Mouse (Mus musculus): ENCODE results near the gene Bend3. TPM values are rescaled to one million over a fixed set of nuclear protein-coding genes. Genes with fewer than 3 reads are reported as not detected.
"Not testable (repeated sequence)": the region's sequence is repeated elsewhere in the genome, so short reads cannot be mapped to it uniquely, and the experiment has no call there.

The Bend3 gene
- polyA plus RNA-seq, 1 experiment = 5.0 TPM

GRCm38 (mm10) chr10:43523931-43524330 is 45.3 kb downstream of the Bend3 start, which contains the start of gene Gm9803:
Gene Gm9803, plus strand, starts transcription at chr10:43524084.
- not testable (repeated sequence) for DNase-seq (ENCODE audit: extremely low spot score in 1 of 2, low spot score in 1 of 2)

- peak; percentile 20 to 37 for DNase-seq (ENCODE audit: extremely low spot score in 1 of 2, low spot score in 1 of 2)
Observed at GRCm38 (mm10) chr10:43527283-43528269, 48.9 kb downstream of the Bend3 start.

GRCm38 (mm10) chr10:43534382-43534781 is 55.8 kb downstream of the Bend3 start:
- no peak for DNase-seq (ENCODE audit: extremely low spot score in 1 of 2, low spot score in 1 of 2)

GRCm38 (mm10) chr10:43537652-43538051 is 59.0 kb downstream of the Bend3 start:
- DNase-seq (ENCODE audit: extremely low spot score in 1 of 2, low spot score in 1 of 2) = no peak

GRCm38 (mm10) chr10:43538831-43539230 is 60.2 kb downstream of the Bend3 start:
- no peak for DNase-seq (ENCODE audit: extremely low spot score in 1 of 2, low spot score in 1 of 2)

- peak in 1 of 2 experiments; percentile 15 for DNase-seq (ENCODE audit: extremely low spot score in 1 of 2, low spot score in 1 of 2)
Observed at GRCm38 (mm10) chr10:43539746-43540310, 61.2 kb downstream of the Bend3 start.

GRCm38 (mm10) chr10:43540442-43541152 is 62.0 kb downstream of the Bend3 start, which contains the start of gene 1700021F05Rik:
Gene 1700021F05Rik, minus strand, starts transcription at chr10:43540994.
- DNase-seq (ENCODE audit: extremely low spot score in 1 of 2, low spot score in 1 of 2) = peak; percentile 78 to 97

- DNase-seq (ENCODE audit: extremely low spot score in 1 of 2, low spot score in 1 of 2) = no peak
Observed at GRCm38 (mm10) chr10:43541153-43541544, 62.5 kb downstream of the Bend3 start.

GRCm38 (mm10) chr10:43549411-43549810 is 70.8 kb downstream of the Bend3 start:
- DNase-seq (ENCODE audit: extremely low spot score in 1 of 2, low spot score in 1 of 2) = no peak

- DNase-seq (ENCODE audit: extremely low spot score in 1 of 2, low spot score in 1 of 2) = no peak
Observed at GRCm38 (mm10) chr10:43550923-43551322, 72.3 kb downstream of the Bend3 start.

GRCm38 (mm10) chr10:43551388-43551787 is 72.8 kb downstream of the Bend3 start:
- DNase-seq (ENCODE audit: extremely low spot score in 1 of 2, low spot score in 1 of 2) = no peak

GRCm38 (mm10) chr10:43557630-43558165 is 79.1 kb downstream of the Bend3 start:
- DNase-seq (ENCODE audit: extremely low spot score in 1 of 2, low spot score in 1 of 2) = no peak

- peak in 1 of 2 experiments; percentile 16 for DNase-seq (ENCODE audit: extremely low spot score in 1 of 2, low spot score in 1 of 2)
Observed at GRCm38 (mm10) chr10:43559313-43559712, 80.7 kb downstream of the Bend3 start.

GRCm38 (mm10) chr10:43560765-43561164 is 82.1 kb downstream of the Bend3 start:
- DNase-seq (ENCODE audit: extremely low spot score in 1 of 2, low spot score in 1 of 2) = no peak

GRCm38 (mm10) chr10:43561311-43561710 is 82.7 kb downstream of the Bend3 start:
- no peak for DNase-seq (ENCODE audit: extremely low spot score in 1 of 2, low spot score in 1 of 2)

Other genes starting within 250 kb of the Bend3 start
- 15.4 and 24.6 TPM in 2 replicates for gene Gm9803, start 45.3 kb downstream of the Bend3 start, polyA plus RNA-seq (2012; rRNA removed)
- 40.7 and 46.0 TPM in 2 replicates for gene 1700021F05Rik, start 62.2 kb downstream of the Bend3 start, polyA plus RNA-seq (2012; rRNA removed)
- gene Cd24a, start 99.5 kb downstream of the Bend3 start, polyA plus RNA-seq (2012; rRNA removed) = 42.8 and 43.2 TPM in 2 replicates